In the genomic region with DNA sequence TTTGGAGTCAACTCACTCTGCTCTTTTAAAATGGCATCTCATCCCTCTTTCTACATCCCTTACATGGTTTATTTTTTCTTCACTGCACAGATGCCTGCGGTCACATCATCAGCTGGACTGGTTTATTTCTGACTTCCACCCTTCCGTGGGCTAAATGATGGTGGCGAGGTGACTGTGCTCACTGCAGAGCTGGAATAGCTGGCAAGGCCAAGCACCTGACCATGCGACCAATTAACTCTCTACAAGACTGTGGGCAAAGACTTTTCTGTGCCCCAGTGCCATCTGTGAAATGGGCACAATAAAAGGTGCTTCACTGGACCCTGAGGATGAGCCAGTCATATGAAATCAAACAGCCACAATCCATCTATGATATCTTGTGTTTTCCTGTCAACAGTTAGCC, we compare ENCODE assay signal across 22 mouse cellular contexts.
"Had no signal": no experiment of that assay in that cellular context is flagged by ENCODE, and none has a peak within 500 bp of the region (broad histone marks: within the 10 kb centered on the region; RNA-seq: fewer than 3 reads in every experiment).

No protein-coding gene starts in this region.

- H3K4me2 ChIP-seq: heart, embryonic 11.5 days; heart, embryonic 12.5 days; heart, embryonic 13.5 days; heart, embryonic 15.5 days; hindbrain, embryonic 12.5 days; hindbrain, embryonic 13.5 days; hindbrain, embryonic 14.5 days; hindbrain, embryonic 15.5 days; intestine, embryonic 15.5 days; kidney, embryonic 15.5 days had no signal

- H3K4me3 ChIP-seq: heart, embryonic 10.5 days; heart, embryonic 12.5 days; heart, embryonic 13.5 days; heart, embryonic 15.5 days; hindbrain, embryonic 10.5 days; hindbrain, embryonic 12.5 days; hindbrain, embryonic 13.5 days; hindbrain, embryonic 15.5 days; intestine, embryonic 15.5 days; kidney, embryonic 15.5 days; layer of hippocampus, adult 2 months; left cerebral cortex, adult 2 months had no signal

- H3K4me1 ChIP-seq: heart, embryonic 10.5 days; heart, embryonic 12.5 days; heart, embryonic 13.5 days; heart, embryonic 15.5 days; hindbrain, embryonic 10.5 days; hindbrain, embryonic 12.5 days; hindbrain, embryonic 13.5 days; hindbrain, embryonic 15.5 days; intestine, embryonic 15.5 days had no signal

- H3K27ac ChIP-seq: heart, embryonic 10.5 days; heart, embryonic 13.5 days; heart, embryonic 15.5 days; hindbrain, embryonic 10.5 days; hindbrain, embryonic 12.5 days; hindbrain, embryonic 13.5 days; hindbrain, embryonic 14.5 days; hindbrain, embryonic 15.5 days; hindbrain, postnatal 0 days; intestine, embryonic 15.5 days; kidney, embryonic 15.5 days; kidney, postnatal 0 days; layer of hippocampus, adult 2 months; left cerebral cortex, adult 2 months had no signal

- H3K27me3 ChIP-seq: heart, embryonic 12.5 days; heart, embryonic 13.5 days; heart, embryonic 15.5 days; hindbrain, embryonic 12.5 days; hindbrain, embryonic 13.5 days; hindbrain, embryonic 15.5 days; intestine, embryonic 15.5 days; kidney, embryonic 15.5 days had no signal

- H3K36me3 ChIP-seq: heart, embryonic 15.5 days; hindbrain, embryonic 15.5 days; intestine, embryonic 15.5 days had no signal

- H3K9me3 ChIP-seq: heart, embryonic 10.5 days; heart, embryonic 12.5 days; heart, embryonic 13.5 days; heart, embryonic 15.5 days; hindbrain, embryonic 10.5 days; hindbrain, embryonic 12.5 days; hindbrain, embryonic 13.5 days; hindbrain, embryonic 15.5 days; intestine, embryonic 15.5 days; kidney, embryonic 15.5 days had no signal

- DNase-seq: layer of hippocampus, adult 9-11 months; layer of hippocampus, postnatal 36 days had no signal

- H3K9ac ChIP-seq: heart, embryonic 12.5 days; heart, embryonic 13.5 days; heart, embryonic 15.5 days; hindbrain, embryonic 12.5 days; hindbrain, embryonic 13.5 days; hindbrain, embryonic 14.5 days; hindbrain, embryonic 15.5 days; intestine, embryonic 15.5 days; kidney, embryonic 15.5 days had no signal

- ATAC-seq: hindbrain, embryonic 16.5 days; hindbrain, postnatal 0 days; inflammation-experienced regulatory T-cells, adult 6 months; intestine, embryonic 15.5 days; intestine, embryonic 16.5 days; intestine, postnatal 0 days had no signal
